Mouse (Mus musculus) gastrocnemius, adult 2 months (tissue): ENCODE data around the gene Orai2. TPM values are rescaled to one million over a fixed set of nuclear protein-coding genes. Genes with fewer than 3 reads are reported as not detected.

Experiments used
- DNase-seq: peaks from one replicate; pipeline ENCODE4 v3.0.0; 2022
- H3K27ac ChIP-seq: fragments of 200-600 bp; 2 replicates; pipeline ENCODE4 v1.8.1; 2022; ENCODE audit warnings: mild to moderate bottlenecking
- H3K4me3 ChIP-seq: fragments of 200-600 bp; 2 replicates; pipeline ENCODE4 v1.8.1; 2022; ENCODE audit warnings: mild to moderate bottlenecking, moderate library complexity
- CTCF ChIP-seq: fragments of 200-600 bp; IDR thresholded peaks from 2 replicates; pipeline ENCODE4 v1.8.1; 2022; ENCODE audit warnings: antibody characterized with exemption, mild to moderate bottlenecking, moderate library complexity
- intact Hi-C: fragments of 180-260 bp; cut with DNase I; formaldehyde crosslinking; loops from one replicate; pipeline ENCODE4 v1.15.1; 2025
- microRNA-seq: library from miRNA; unstranded; fragments of <30 nt; microRNA quantifications from one replicate; pipeline ENCODE4 v1.2.0, GENCODE M21; 2021
- total RNA-seq, 2 experiments: library from RNA; stranded (reverse); gene quantifications; 2 replicates each; pipeline ENCODE4 v1.2.3; 2021

Gene Orai2
- total RNA-seq, 2 experiments from 2014 or later: 0.43 to 0.75 TPM

GRCm38 (mm10) chr5:136104511-136104910 is 66.0 kb downstream of the Orai2 start:
- no peak for DNase-seq
- intact Hi-C loops: no loop called here
- TF ChIP-seq CTCF: peak; percentile 57

DNA sequence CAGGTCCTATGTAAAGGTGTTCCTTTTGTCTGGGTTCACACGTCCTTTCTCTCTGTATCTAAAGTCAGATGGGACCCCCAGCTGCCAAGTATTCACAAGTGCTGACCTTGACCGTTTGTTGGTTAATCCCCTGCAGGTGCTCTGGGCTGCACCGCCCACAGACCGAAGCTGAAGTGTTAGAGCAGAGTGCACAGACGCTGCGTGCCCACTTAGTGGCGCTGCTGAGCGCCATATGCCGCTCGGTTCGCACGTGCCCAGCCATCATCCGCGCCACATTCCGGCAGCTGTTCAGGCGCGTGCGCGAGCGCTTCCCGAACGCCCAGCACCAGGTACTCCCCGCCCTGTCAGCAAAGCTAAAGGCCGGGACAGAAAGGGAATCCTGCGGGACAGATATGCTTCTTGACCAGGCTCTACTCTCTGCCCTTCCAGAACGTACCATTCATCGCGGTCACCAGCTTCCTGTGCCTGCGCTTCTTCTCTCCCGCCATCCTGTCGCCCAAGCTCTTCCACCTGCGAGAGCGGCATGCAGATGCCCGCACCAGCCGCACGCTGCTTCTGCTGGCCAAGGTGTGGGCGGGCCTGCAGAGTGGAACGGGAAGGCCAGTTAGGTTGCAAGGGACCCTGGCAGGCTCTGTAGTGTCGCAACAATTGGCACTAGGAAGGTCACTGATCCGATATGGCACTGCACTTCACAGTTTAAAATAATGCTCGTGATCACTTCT is 68.3 kb downstream of the Orai2 start:
- H3K27ac ChIP-seq: peak overlapping the region; percentile 9; the same call in 1 of the 2 replicates
- intact Hi-C loops: no loop called here
- TF ChIP-seq CTCF: peak; percentile 85
- peak; percentile 75 for DNase-seq
- H3K4me3 ChIP-seq: peak overlapping the region; percentile 41

More at GRCm38 (mm10) chr5:136104511-136104910, 66.0 kb downstream of the Orai2 start:
- Histone ChIP-seq H3K4me3 (no peak overlapping the region), H3K27ac (no peak overlapping the region)

GRCm38 (mm10) chr5:136098536-136098935 is 72.0 kb downstream of the Orai2 start:
- no peak for TF ChIP-seq CTCF
- no peak for DNase-seq
- H3K27ac ChIP-seq: no peak overlapping the region
- intact Hi-C loops: no loop called here
- H3K4me3 ChIP-seq: no peak overlapping the region

Small RNA genes within 50 kb of the gene (microRNA-seq; reads per million reads assigned to microRNA genes)
- 4.3 reads per million for gene Mir7035

Other genes starting within 250 kb of the Orai2 start
- 100 to 1,000 TPM; 289 to 303 TPM for gene Ywhag, start 236.1 kb downstream of the Orai2 start, total RNA-seq
- under 1 TPM; 0.22 to 0.59 TPM for gene Ssc4d, start 196.2 kb downstream of the Orai2 start, total RNA-seq
- not detected for gene Zp3, start 190.6 kb downstream of the Orai2 start, total RNA-seq
- 1 to 10 TPM; 6.5 to 8.2 TPM for gene Dtx2, start 175.9 kb downstream of the Orai2 start, total RNA-seq
- gene Upk3b, start 132.2 kb downstream of the Orai2 start, total RNA-seq: not detected
- not detected for gene Upk3bl, start 116.2 kb downstream of the Orai2 start, total RNA-seq
- gene Rasa4, start 86.8 kb downstream of the Orai2 start, total RNA-seq: 10 to 100 TPM; 25.0 to 28.8 TPM
- 10 to 100 TPM; 62.9 to 69.6 TPM for gene Polr2j, start 54.1 kb downstream of the Orai2 start, total RNA-seq
- 1 to 10 TPM; 4.6 to 5.5 TPM for gene Lrwd1, start 34.6 kb downstream of the Orai2 start, total RNA-seq
- 1 to 10 TPM; 4.4 to 5.7 TPM for gene Alkbh4, start 34.6 kb downstream of the Orai2 start, total RNA-seq
- gene Prkrip1, start 28.2 kb upstream of the Orai2 start, total RNA-seq: 10 to 100 TPM; 20.3 to 23.6 TPM
- 1 to 10 TPM; 2.4 to 3.0 TPM for gene Sh2b2, start 75.8 kb upstream of the Orai2 start, total RNA-seq